Mouse (Mus musculus): ENCODE data around the gene Nell2. TPM values are rescaled to one million over a fixed set of nuclear protein-coding genes. Genes with fewer than 3 reads are reported as not detected.

Gene Nell2
- polyA plus RNA-seq, 1 experiment from 2014 or later: 21.0 TPM

Other genes starting within 250 kb of the Nell2 start
- gene Dbx2, start 127.4 kb upstream of the Nell2 start, polyA plus RNA-seq (2014; fragmentation: Nextera tagmentation; extraction: Ambion mirVana): not detected in 2 replicates